Mouse (Mus musculus) cerebellum, postnatal 10 days (tissue): ENCODE data around the gene Gtdc1.
"Not testable (repeated sequence)": the region's sequence is repeated elsewhere in the genome, so short reads cannot be mapped to it uniquely, and the experiment has no call there.

Experiments
- DNase-seq, 2 experiments: peaks; one replicate each; pipeline ENCODE4 v3.0.0; 2021; ENCODE audit warnings: mixed read lengths in 2 of 2

Gtdc1 gene

DNA sequence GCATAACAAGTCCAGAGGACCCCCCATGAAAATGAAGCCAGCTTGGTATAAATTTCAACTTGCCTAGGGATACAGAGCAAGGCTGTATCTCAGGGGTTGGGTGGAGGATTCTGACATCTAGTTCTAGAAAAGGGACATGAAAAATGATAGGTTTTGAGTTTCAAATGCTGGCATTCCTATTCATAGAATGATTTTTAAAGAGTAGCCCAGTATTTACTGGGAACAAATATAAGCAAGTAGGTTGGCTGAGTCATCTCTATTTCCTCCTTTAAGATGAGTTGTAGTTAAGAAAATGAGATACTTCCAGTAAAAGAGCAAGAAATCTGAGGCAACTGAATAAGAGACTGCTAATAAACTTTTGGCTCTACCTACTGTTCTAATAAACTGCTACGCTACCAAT is 190.8 kb downstream of the Gtdc1 start:
- DNase-seq, result no peak

- DNase-seq, result no peak
Observed at GRCm38 (mm10) chr2:44721461-44721860, 206.0 kb downstream of the Gtdc1 start.

- no peak for DNase-seq
Observed at GRCm38 (mm10) chr2:44705883-44706615, 221.4 kb downstream of the Gtdc1 start.

- peak in 1 of 2 experiments; percentile 21 for DNase-seq
Observed at GRCm38 (mm10) chr2:44700276-44700675, 227.2 kb downstream of the Gtdc1 start.

- DNase-seq, result peak; percentile 52 to 68
Observed at GRCm38 (mm10) chr2:44696441-44696840, 231.0 kb downstream of the Gtdc1 start.

GRCm38 (mm10) chr2:44693898-44694297 is 233.6 kb downstream of the Gtdc1 start:
- peak; percentile 45 to 56 for DNase-seq

GRCm38 (mm10) chr2:44664049-44664448 is 263.4 kb downstream of the Gtdc1 start:
- no peak for DNase-seq

GRCm38 (mm10) chr2:44659870-44660269 is 267.6 kb downstream of the Gtdc1 start:
- no peak for DNase-seq

- DNase-seq, result peak in 1 of 2 experiments; percentile 21
Observed at GRCm38 (mm10) chr2:44659011-44659410, 268.4 kb downstream of the Gtdc1 start.

DNA sequence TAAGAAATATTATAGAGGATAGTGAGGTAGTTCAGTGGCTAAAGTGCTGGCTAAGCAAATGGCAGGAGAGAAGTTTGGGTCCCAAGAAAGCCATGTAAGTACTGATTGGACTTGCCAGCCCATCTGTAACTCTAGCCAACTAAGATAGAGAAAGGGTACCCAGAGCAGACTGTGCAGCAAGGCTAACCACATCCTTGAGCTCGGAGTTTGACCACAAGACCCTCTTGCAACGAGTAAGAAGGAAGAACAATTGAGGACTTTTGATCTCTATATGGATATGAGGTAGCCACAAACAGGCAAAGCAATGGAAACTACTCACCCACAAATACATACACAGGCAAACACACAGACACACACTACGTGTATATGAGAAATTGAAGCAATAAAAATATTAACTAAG is 278.9 kb downstream of the Gtdc1 start:
- DNase-seq, result no peak

DNA sequence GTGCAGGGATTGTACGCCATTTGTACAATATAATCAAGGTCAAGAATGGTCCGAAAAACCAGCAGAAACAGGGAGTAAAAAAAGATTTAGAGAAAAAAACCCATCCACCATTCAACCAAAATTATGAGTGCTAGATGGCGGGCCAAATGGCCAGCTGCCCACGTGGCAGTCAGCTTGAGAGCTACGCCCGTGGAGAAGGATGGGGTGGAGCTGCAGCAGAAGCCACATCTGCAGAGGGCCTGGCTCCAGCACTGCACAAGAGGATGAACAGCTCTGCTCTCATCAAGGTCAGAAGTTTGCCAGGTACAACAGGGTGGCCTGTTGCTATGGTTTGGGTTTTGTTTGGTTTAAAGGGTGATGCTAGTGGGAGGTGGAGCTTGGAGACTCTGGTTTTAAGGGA is 281.1 kb downstream of the Gtdc1 start:
- DNase-seq, result peak; percentile 31 to 64

DNA sequence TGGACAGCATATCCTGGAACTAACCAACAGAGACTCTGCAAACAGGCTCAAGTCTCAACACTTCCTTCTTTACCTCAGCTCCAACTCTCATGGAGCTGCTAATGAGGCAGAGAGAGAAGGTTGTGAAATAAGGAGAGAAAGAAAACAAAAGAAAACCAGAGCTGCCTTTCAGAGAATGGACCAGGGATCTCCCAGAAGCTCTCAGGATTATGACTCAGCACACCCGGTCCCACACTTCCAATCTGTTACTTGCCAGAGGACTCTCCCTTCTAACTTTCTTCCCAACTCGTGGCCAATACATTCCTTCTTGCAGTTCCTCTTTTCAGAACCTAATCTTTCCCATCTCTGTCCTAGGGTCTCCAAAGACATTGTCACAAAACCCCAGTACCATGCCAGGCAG is 288.1 kb downstream of the Gtdc1 start:
- no peak for DNase-seq

GRCm38 (mm10) chr2:44638157-44638556 is 289.3 kb downstream of the Gtdc1 start:
- DNase-seq, result peak; percentile 16 to 17

GRCm38 (mm10) chr2:44633971-44634370 is 293.5 kb downstream of the Gtdc1 start:
- no peak for DNase-seq

DNA sequence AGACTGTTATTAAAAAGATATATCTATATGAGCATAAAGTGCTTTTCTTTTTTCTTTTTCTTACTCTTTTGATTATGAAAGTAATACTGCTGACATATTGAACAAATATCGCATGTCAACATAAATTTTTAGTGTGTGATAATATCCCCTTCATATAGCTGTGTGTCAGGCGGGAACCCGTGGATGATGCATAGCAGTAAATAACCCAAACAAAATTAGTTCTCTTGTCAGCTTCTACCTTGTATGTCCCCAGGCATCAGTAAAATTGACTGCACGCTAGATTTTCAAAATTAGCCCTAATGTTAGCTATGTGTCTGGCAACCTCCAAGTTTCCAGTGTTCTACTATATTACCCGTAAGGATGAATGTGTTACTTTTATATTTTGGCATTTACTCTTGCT is 294.4 kb downstream of the Gtdc1 start:
- no peak for DNase-seq

GRCm38 (mm10) chr2:44632584-44632983 is 294.9 kb downstream of the Gtdc1 start:
- no peak for DNase-seq

DNA sequence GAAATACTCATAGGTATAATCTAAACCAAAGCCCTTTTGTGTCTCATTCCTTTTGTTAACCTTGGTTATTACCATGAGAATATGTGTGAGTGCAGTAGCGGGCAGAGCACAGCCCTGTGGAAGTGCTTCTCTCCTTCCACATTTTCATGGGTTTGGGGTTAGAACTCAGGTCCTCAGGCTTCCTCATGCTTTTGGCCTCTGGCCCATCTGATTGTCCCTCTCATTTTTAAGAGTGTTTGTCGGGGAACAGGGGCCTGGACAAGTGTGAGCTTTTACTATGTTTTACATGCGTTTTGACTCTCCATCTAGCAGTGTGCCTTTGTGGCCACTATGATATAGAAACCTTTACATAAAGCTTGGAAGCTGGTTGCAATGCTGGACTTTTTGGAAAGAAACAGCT is 296.4 kb downstream of the Gtdc1 start:
- no peak for DNase-seq

GRCm38 (mm10) chr2:44628778-44629177 is 298.7 kb downstream of the Gtdc1 start:
- DNase-seq, result no peak

DNA sequence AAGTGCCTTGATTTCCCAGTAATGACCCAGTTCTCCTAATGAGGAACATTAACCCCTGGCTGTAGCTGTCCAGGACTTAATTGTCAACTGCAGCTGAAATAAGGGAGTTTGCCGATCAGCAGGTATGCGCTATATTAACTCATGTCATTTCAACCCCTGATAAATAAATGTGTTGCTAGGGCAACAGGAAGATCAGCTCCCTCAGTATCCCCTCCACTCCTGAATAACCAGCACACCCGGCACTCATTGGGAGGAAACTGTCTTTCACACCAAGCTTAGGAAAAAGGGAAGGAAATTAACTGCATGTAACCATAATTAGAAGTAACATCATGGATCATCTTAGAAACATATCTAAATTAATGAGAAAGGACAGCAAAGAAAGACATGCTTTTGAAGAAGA is 302.3 kb downstream of the Gtdc1 start:
- DNase-seq, result no peak

- no peak for DNase-seq
Observed at GRCm38 (mm10) chr2:44622471-44622870, 305.0 kb downstream of the Gtdc1 start.

DNA sequence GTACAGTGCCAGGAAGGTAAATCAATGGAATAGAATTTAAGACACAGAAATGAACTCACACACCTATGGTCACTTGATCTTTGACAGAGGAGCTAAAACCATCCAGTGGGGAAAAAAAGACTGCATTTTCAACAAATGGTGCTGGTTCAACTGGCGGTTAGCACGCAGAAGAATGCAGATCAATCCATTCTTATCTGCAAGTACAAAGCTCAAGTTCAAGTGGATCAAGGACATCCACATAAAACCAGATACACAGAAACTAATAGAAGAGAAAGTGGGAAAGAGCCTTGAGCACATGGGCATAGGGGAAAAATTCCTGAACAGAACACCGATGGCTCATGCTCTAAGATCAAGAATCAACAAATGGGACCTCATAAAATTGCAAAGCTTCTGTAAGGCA is 327.8 kb downstream of the Gtdc1 start:
- not testable (repeated sequence) for DNase-seq

- no peak for DNase-seq
Observed at GRCm38 (mm10) chr2:44594276-44594675, 333.2 kb downstream of the Gtdc1 start.

DNA sequence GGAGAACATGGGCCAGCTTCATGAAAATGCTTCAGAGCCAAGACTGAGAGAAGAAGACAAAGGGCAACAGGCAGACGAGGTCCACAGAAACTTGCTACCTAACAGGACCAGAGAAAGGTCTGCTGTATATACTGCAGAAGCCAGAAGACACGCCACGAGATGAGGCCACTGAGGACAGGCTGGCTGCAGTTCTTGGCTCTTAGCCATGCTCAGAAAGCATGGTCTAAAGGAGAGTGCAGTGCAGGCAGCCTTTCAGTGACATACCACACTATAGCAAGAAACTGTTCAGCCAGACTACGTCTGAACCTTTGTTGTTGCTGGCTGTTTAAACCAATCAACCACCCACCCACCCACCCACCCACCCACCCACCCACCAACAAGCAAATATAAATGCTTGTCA is 336.6 kb downstream of the Gtdc1 start:
- DNase-seq, result peak; percentile 76 to 79

DNA sequence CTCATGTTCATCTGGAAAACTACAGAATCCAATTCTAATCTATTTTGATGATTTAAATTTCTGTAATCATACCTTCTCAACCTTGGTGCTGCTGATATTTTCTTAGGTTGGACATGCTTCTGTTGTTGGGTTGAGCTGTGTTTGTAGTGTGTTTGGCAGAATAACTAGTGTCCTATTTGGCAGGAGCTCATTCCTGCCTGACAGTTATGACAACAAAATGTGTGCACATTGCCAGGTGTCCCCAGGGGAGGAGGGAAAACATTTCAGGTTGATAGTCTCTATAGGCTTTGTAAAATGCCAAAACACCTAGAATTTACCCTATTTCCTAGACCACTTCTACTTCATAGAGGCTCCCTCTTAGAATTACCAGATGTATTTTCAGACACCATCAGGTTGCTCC is 343.4 kb downstream of the Gtdc1 start:
- DNase-seq, result peak; percentile 68 to 69

- no peak for DNase-seq
Observed at GRCm38 (mm10) chr2:44583491-44583890, 344.0 kb downstream of the Gtdc1 start.
